Comparison of ENCODE assay signal across 40 mouse cellular contexts in genomic region chr1:45883378-45883777, GRCm38 (mm10). TPM values are rescaled to one million over a fixed set of nuclear protein-coding genes. Genes with fewer than 3 reads are reported as not detected.
"Had no signal": no experiment of that assay in that cellular context is flagged by ENCODE, and none has a peak within 500 bp of the region (broad histone marks: within the 10 kb centered on the region; RNA-seq: fewer than 3 reads in every experiment).

No protein-coding gene starts in this region.

- DNase-seq: cerebellum, adult 8-10 months; cerebellum, adult 9-10 months; cerebellum, adult 9-11 months; cerebellum, postnatal 10 days; cerebellum, postnatal 14 days; cerebellum, postnatal 25 days; cerebellum, postnatal 36 days; embryo, embryonic 11 days; forebrain, postnatal 0 days; gastrocnemius, adult 2 months; gastrocnemius, postnatal 10 days; gastrocnemius, postnatal 14 days; gastrocnemius, postnatal 25 days; gastrocnemius, postnatal 36 days; heart, adult 11 months; heart, adult 18-20 months; heart, adult 2 months had no signal

- H3K36me3 ChIP-seq: embryonic facial prominence, embryonic 10.5 days; embryonic facial prominence, embryonic 12.5 days; embryonic facial prominence, embryonic 13.5 days; embryonic facial prominence, embryonic 15.5 days; forebrain, embryonic 10.5 days; forebrain, embryonic 12.5 days; forebrain, embryonic 15.5 days had no signal

- H3K4me3 ChIP-seq: embryonic facial prominence, embryonic 10.5 days; embryonic facial prominence, embryonic 12.5 days; embryonic facial prominence, embryonic 13.5 days; embryonic facial prominence, embryonic 15.5 days; erythroblast, embryonic 14.5 days; forebrain, embryonic 10.5 days; forebrain, embryonic 12.5 days; forebrain, embryonic 13.5 days; forebrain, embryonic 15.5 days; gastrocnemius, adult 2 months; heart, adult 2 months had no signal

- H3K27ac ChIP-seq: embryonic facial prominence, embryonic 10.5 days; embryonic facial prominence, embryonic 12.5 days; embryonic facial prominence, embryonic 13.5 days; embryonic facial prominence, embryonic 15.5 days; forebrain, embryonic 10.5 days; forebrain, embryonic 12.5 days; forebrain, embryonic 13.5 days; forebrain, embryonic 15.5 days; gastrocnemius, adult 2 months; heart, adult 2 months had no signal

RNA-seq across cellular contexts. Expression of gene Gm5269, which starts 6.7 kb away (rescaled TPM):
- total RNA-seq: common myeloid progenitor, adult 5-6 weeks; forebrain, postnatal 0 days; gastrocnemius, adult 18-20 months; gastrocnemius, adult 2 months; gastrocnemius, adult 8-10 months; gastrocnemius, postnatal 10 days; gastrocnemius, postnatal 14 days; gastrocnemius, postnatal 25 days; gastrocnemius, postnatal 36 days; gastrocnemius, postnatal 4 days; granulocyte monocyte progenitor cell, adult 5-6 weeks; heart, adult 18-20 months; heart, adult 2 months; heart, adult 8-10 months had no signal
- polyA plus RNA-seq: cortical plate, adult 2 months; embryonic facial prominence, embryonic 10.5 days; embryonic facial prominence, embryonic 11.5 days; embryonic facial prominence, embryonic 12.5 days; embryonic facial prominence, embryonic 13.5 days; embryonic facial prominence, embryonic 14.5 days; embryonic facial prominence, embryonic 15.5 days; erythroblast, embryonic 14.5 days; forebrain, embryonic 10.5 days; forebrain, embryonic 11.5 days; forebrain, embryonic 12.5 days; forebrain, embryonic 13.5 days; forebrain, embryonic 14.5 days; forebrain, embryonic 15.5 days; forebrain, embryonic 16.5 days; forebrain, postnatal 0 days; frontal cortex, adult 2 months; gonadal fat pad, adult 2 months; heart, adult 2 months had no signal
